Mouse (Mus musculus): ENCODE measurements around the gene Fgfrl1.

DNA sequence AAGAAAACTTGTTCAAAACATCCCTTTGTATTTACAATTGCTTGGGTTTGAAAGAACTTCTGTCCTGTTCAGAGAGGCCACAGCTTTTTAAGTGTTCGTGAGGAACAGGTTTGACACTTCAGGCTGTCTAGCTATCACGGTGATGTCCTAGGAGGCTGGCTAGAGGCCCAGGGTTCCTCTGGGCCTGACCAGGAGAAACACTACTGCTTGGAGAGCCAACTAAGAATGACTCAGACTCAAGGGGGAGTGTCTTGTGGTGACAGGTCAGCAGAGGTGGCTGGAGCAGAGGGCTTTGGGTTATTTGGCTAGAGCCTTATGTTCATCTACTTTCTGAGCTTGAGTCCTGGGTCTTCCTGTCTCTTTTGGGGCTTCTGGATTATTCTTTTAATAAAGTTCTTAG lies 31.8 kb downstream of the Fgfrl1 start:
- TF ChIP-seq MAFK (IDR thresholded peaks at IDR 0.05; ENCODE audit: insufficient read depth, low read depth, low read length), result no peak
- no peak for TF ChIP-seq HCFC1 (IDR thresholded peaks at IDR 0.05; ENCODE audit: borderline replicate concordance, insufficient read depth, low read length)
- no peak for TF ChIP-seq ZNF384 (IDR thresholded peaks at IDR 0.05; ENCODE audit: low read depth, low read length)

Measured in ES-E14 (cell line).